Mouse (Mus musculus) embryo, embryonic 11.5 days (tissue): ENCODE measurements around the gene St13.

Experiments used
- DNase-seq: peaks from one replicate; pipeline ENCODE4 v3.0.0-alpha.2; 2012; ENCODE audit warnings: low read depth, low spot score

St13 gene

GRCm38 (mm10) chr15:81365246-81365645 is 34.6 kb downstream of the St13 start:
- DNase-seq, result no peak

- no peak for DNase-seq
These were observed 35.6 kb downstream of the St13 start for GRCm38 (mm10) chr15:81364271-81364670.

GRCm38 (mm10) chr15:81362501-81362900 is 37.4 kb downstream of the St13 start:
- no peak for DNase-seq

GRCm38 (mm10) chr15:81361417-81362015 is 38.4 kb downstream of the St13 start:
- no peak for DNase-seq

- DNase-seq, result no peak
These were observed 38.9 kb downstream of the St13 start for GRCm38 (mm10) chr15:81361022-81361404.

- DNase-seq, result peak; percentile 93
These were observed 39.4 kb downstream of the St13 start, which contains the start of gene Slc25a17 for GRCm38 (mm10) chr15:81360345-81361021. Gene Slc25a17, minus strand, starts transcription at chr15:81360812.

- no peak for DNase-seq
These were observed 40.5 kb downstream of the St13 start for GRCm38 (mm10) chr15:81359421-81359820.

- no peak for DNase-seq
These were observed 40.9 kb downstream of the St13 start for GRCm38 (mm10) chr15:81358943-81359342.

GRCm38 (mm10) chr15:81356946-81357345 is 42.9 kb downstream of the St13 start:
- no peak for DNase-seq

GRCm38 (mm10) chr15:81355146-81355761 is 44.6 kb downstream of the St13 start:
- DNase-seq, result peak; percentile 35

GRCm38 (mm10) chr15:81352638-81353037 is 47.2 kb downstream of the St13 start:
- no peak for DNase-seq

GRCm38 (mm10) chr15:81350401-81350800 is 49.5 kb downstream of the St13 start:
- no peak for DNase-seq

- no peak for DNase-seq
These were observed 51.5 kb downstream of the St13 start for GRCm38 (mm10) chr15:81348366-81348765.

GRCm38 (mm10) chr15:81347466-81347865 is 52.4 kb downstream of the St13 start:
- no peak for DNase-seq

- DNase-seq, result no peak
These were observed 58.5 kb downstream of the St13 start for GRCm38 (mm10) chr15:81341426-81341825.

- no peak for DNase-seq
These were observed 60.7 kb downstream of the St13 start for GRCm38 (mm10) chr15:81339158-81339557.

GRCm38 (mm10) chr15:81336466-81336865 is 63.4 kb downstream of the St13 start:
- no peak for DNase-seq

GRCm38 (mm10) chr15:81332517-81332916 is 67.4 kb downstream of the St13 start:
- DNase-seq, result no peak

- no peak for DNase-seq
These were observed 69.0 kb downstream of the St13 start for GRCm38 (mm10) chr15:81330816-81331433.

GRCm38 (mm10) chr15:81329721-81330369 is 70.0 kb downstream of the St13 start:
- no peak for DNase-seq

GRCm38 (mm10) chr15:81327501-81327900 is 72.4 kb downstream of the St13 start:
- DNase-seq, result no peak

- DNase-seq, result no peak
These were observed 74.9 kb downstream of the St13 start for GRCm38 (mm10) chr15:81324979-81325378.
